Mouse (Mus musculus): ENCODE data around the gene Sgpp1. TPM values are rescaled to one million over a fixed set of nuclear protein-coding genes. Genes with fewer than 3 reads are reported as not detected.

Gene Sgpp1
- total RNA-seq (2022): 10 to 100 TPM; 30.8 to 34.6 (median 32.8) TPM

GRCm38 (mm10) chr12:75735246-75736200 lies at the start of gene Sgpp1:
Sgpp1 (minus strand) TSS chr12:75735729.
- peak; percentile 55 to 69 for DNase-seq (ENCODE audit: low spot score in 2 of 2)

- no peak for DNase-seq (ENCODE audit: low spot score in 2 of 2)
Measured at GRCm38 (mm10) chr12:75784271-75784751, 48.8 kb upstream of the Sgpp1 start.

GRCm38 (mm10) chr12:75781995-75782394 lies 46.5 kb upstream of the Sgpp1 start:
- no peak for DNase-seq (ENCODE audit: low spot score in 2 of 2)

- DNase-seq (ENCODE audit: low spot score in 2 of 2): no peak
Measured at GRCm38 (mm10) chr12:75781445-75781844, 45.9 kb upstream of the Sgpp1 start.

- DNase-seq (ENCODE audit: low spot score in 2 of 2): peak in 1 of 2 experiments; percentile 35
Measured at GRCm38 (mm10) chr12:75772424-75773034, 37.0 kb upstream of the Sgpp1 start.

- no peak for DNase-seq (ENCODE audit: low spot score in 2 of 2)
Measured at GRCm38 (mm10) chr12:75771410-75771809, 35.9 kb upstream of the Sgpp1 start.

GRCm38 (mm10) chr12:75766885-75767317 lies 31.4 kb upstream of the Sgpp1 start:
- no peak for DNase-seq (ENCODE audit: low spot score in 2 of 2)

GRCm38 (mm10) chr12:75766395-75766794 lies 30.9 kb upstream of the Sgpp1 start:
- no peak for DNase-seq (ENCODE audit: low spot score in 2 of 2)

GRCm38 (mm10) chr12:75765751-75766150 lies 30.2 kb upstream of the Sgpp1 start:
- DNase-seq (ENCODE audit: low spot score in 2 of 2): no peak

- no peak for DNase-seq (ENCODE audit: low spot score in 2 of 2)
Measured at GRCm38 (mm10) chr12:75756387-75756786, 20.9 kb upstream of the Sgpp1 start.

- DNase-seq (ENCODE audit: low spot score in 2 of 2): no peak
Measured at GRCm38 (mm10) chr12:75753730-75754129, 18.2 kb upstream of the Sgpp1 start.

- no peak for DNase-seq (ENCODE audit: low spot score in 2 of 2)
Measured at GRCm38 (mm10) chr12:75752077-75752476, 16.5 kb upstream of the Sgpp1 start.

GRCm38 (mm10) chr12:75748574-75748973 lies 13.0 kb upstream of the Sgpp1 start:
- no peak for DNase-seq (ENCODE audit: low spot score in 2 of 2)

- no peak for DNase-seq (ENCODE audit: low spot score in 2 of 2)
Measured at GRCm38 (mm10) chr12:75745697-75746290, 10.3 kb upstream of the Sgpp1 start.

GRCm38 (mm10) chr12:75742101-75742500 lies 6.6 kb upstream of the Sgpp1 start:
- DNase-seq (ENCODE audit: low spot score in 2 of 2): no peak

- DNase-seq (ENCODE audit: low spot score in 2 of 2): no peak
Measured at GRCm38 (mm10) chr12:75741273-75741672, 5.7 kb upstream of the Sgpp1 start.

GRCm38 (mm10) chr12:75740451-75740850 lies 4.9 kb upstream of the Sgpp1 start:
- DNase-seq (ENCODE audit: low spot score in 2 of 2): no peak

GRCm38 (mm10) chr12:75739611-75740010 lies 4.1 kb upstream of the Sgpp1 start:
- no peak for DNase-seq (ENCODE audit: low spot score in 2 of 2)

- no peak for DNase-seq (ENCODE audit: low spot score in 2 of 2)
Measured at GRCm38 (mm10) chr12:75736296-75736695, 767 bp upstream of the Sgpp1 start.

- no peak for DNase-seq (ENCODE audit: low spot score in 2 of 2)
Measured at GRCm38 (mm10) chr12:75734891-75735245, 661 bp downstream of the Sgpp1 start.

GRCm38 (mm10) chr12:75734167-75734566 lies 1.4 kb downstream of the Sgpp1 start:
- no peak for DNase-seq (ENCODE audit: low spot score in 2 of 2)

Data from left cerebral cortex, adult 8-10 months (tissue).